Mouse (Mus musculus) embryonic facial prominence, embryonic 11.5 days (tissue): ENCODE measurements around the gene Dok4. TPM values are rescaled to one million over a fixed set of nuclear protein-coding genes. Genes with fewer than 3 reads are reported as not detected.

ENCODE experiments used
- ATAC-seq: fragments of 200-750 bp; cut with Nextera tagmentation; replicated peaks from 2 replicates; pipeline ENCODE4 v1.8.0; 2017; ENCODE audit warnings: low read depth; ENCODE audit not compliant: insufficient number of reproducible peaks, low FRiP score, low TSS enrichment
- DNase-seq: peaks from one replicate; pipeline ENCODE4 v3.0.0-alpha.2; 2015; ENCODE audit warnings: low spot score
- H3K27ac ChIP-seq: fragments of 300-500 bp; sonication (generic); replicated peaks from 2 replicates; pipeline ENCODE4 v1.5.1; 2014; ENCODE audit warnings: mild to moderate bottlenecking, low read depth, low read length, control low read depth
- H3K27me3 ChIP-seq: fragments of 300-500 bp; sonication (generic); 2 replicates; pipeline ENCODE4 v1.6.1; 2014; ENCODE audit warnings: mild to moderate bottlenecking, low read length, moderate library complexity, mixed read lengths; ENCODE audit not compliant: control insufficient read depth, insufficient read depth
- H3K36me3 ChIP-seq: fragments of 300-500 bp; sonication (generic); replicated peaks from 2 replicates; pipeline ENCODE4 v1.6.1; 2014; ENCODE audit warnings: low read depth, mild to moderate bottlenecking, low read length, moderate library complexity, mixed read lengths; ENCODE audit not compliant: control insufficient read depth, insufficient read depth
- H3K4me1 ChIP-seq: fragments of 300-500 bp; sonication (generic); 2 replicates; pipeline ENCODE4 v1.6.1; 2014; ENCODE audit warnings: low read length, mixed read lengths; ENCODE audit not compliant: control insufficient read depth, insufficient read depth
- H3K4me2 ChIP-seq: fragments of 300-500 bp; sonication (generic); 2 replicates; pipeline ENCODE4 v1.6.1; 2014; ENCODE audit warnings: low read depth, mild to moderate bottlenecking, control low read depth, low read length, moderate library complexity
- H3K4me3 ChIP-seq: fragments of 300-500 bp; sonication (generic); 2 replicates; pipeline ENCODE4 v1.5.1; 2014; ENCODE audit warnings: low read depth, low read length, control low read depth
- H3K9ac ChIP-seq: fragments of 300-500 bp; sonication (generic); replicated peaks from 2 replicates; pipeline ENCODE4 v1.6.1; 2014; ENCODE audit warnings: mild to moderate bottlenecking, control low read depth, low read length
- H3K9me3 ChIP-seq: fragments of 300-500 bp; sonication (generic); replicated peaks from 2 replicates; pipeline ENCODE4 v1.6.1; 2016; ENCODE audit warnings: mild to moderate bottlenecking, low read length, inconsistent platforms, mixed read lengths; ENCODE audit not compliant: control insufficient read depth
- WGBS: fragments of 180-500 bp; shearing (Covaris S2); extraction: QIAGEN DNeasy Blood & Tissue Kit; methylation state at CpG from one replicate; pipeline ENCODE4 v1.1.7; 2014; 5-methylcytosine and 5-hydroxymethylcytosine counted together
- polyA plus RNA-seq: library from polyadenylated mRNA; unstranded; fragments of >200 nt; fragmentation: Nextera tagmentation; extraction: Ambion mirVana; gene quantifications from 2 replicates; pipeline ENCODE4 v1.2.1, GENCODE M21; 2014

Dok4 gene
- polyA plus RNA-seq, 1 experiment from 2014 or later, result 11.9 TPM

DNA sequence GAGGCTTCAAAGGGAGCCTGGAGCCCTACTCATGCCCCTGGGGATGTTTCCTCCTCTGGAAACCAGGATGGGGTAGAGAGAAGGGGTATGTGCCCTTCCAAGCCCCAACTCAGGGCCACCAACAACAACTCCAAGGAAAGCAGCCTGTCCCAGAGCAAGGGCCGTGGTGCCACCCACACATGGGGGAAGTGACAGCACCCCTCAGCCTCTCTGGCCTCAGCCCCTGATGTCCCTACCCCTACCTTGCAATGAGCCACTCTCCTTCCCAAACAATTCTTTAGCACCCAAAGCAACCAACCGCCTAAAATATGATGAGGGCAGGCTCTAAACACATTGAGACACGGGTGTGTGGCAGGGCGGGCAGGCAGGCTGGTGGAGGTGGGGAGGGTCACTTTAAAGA, 6.1 kb downstream of the Dok4 start:
- H3K36me3 ChIP-seq, result peaks cover 2% of the 10 kb centered on the region
- DNase-seq (no peak), ATAC-seq (no peak)
- no peak overlapping the region for H3K4me3 ChIP-seq
- 15% methylated on average over 4 of the region's 4 CpGs for WGBS
- H3K9ac ChIP-seq, result no peak overlapping the region
- H3K4me1 ChIP-seq, result no peaks in the 10 kb centered on the region; the same call in none of the 2 replicates
- no peak overlapping the region for H3K4me2 ChIP-seq
- H3K27me3 ChIP-seq, result peaks cover 3% of the 10 kb centered on the region
- H3K9me3 ChIP-seq, result no peaks in the 10 kb centered on the region
- H3K27ac ChIP-seq, result no peak overlapping the region

- ATAC-seq, result no peak
- no peaks in the 10 kb centered on the region for H3K9me3 ChIP-seq
- H3K27me3 ChIP-seq, result no peaks in the 10 kb centered on the region
- peaks cover 2% of the 10 kb centered on the region for H3K36me3 ChIP-seq
- H3K9ac ChIP-seq, result 0 out of 2 replicates have a peak overlapping the region, but pooled peaks have one; percentile 6
- no peak overlapping the region for H3K4me3 ChIP-seq
- no peaks in the 10 kb centered on the region; the same call in 1 of the 2 replicates for H3K4me1 ChIP-seq
- DNase-seq, result no peak
- H3K4me2 ChIP-seq, result no peak overlapping the region
- WGBS, result 46% methylated on average over 7 of the region's 7 CpGs
- H3K27ac ChIP-seq, result no peak overlapping the region
These were observed 7.0 kb downstream of the Dok4 start for GRCm38 (mm10) chr8:94869146-94869545.

- ATAC-seq (no peak), DNase-seq (no peak)
- Histone ChIP-seq H3K9me3 (no peaks in the 10 kb centered on the region), H3K27me3 (no peaks in the 10 kb centered on the region), H3K4me2 (no peak overlapping the region), H3K27ac (no peak overlapping the region), H3K4me1 (no peaks in the 10 kb centered on the region; the same call in 1 of the 2 replicates), H3K36me3 (peaks cover 6% of the 10 kb centered on the region), H3K9ac (no peak overlapping the region), H3K4me3 (no peak overlapping the region)
- 89% methylated on average over 9 of the region's 9 CpGs for WGBS
These were observed 9.2 kb downstream of the Dok4 start for GRCm38 (mm10) chr8:94866921-94867320.

DNA sequence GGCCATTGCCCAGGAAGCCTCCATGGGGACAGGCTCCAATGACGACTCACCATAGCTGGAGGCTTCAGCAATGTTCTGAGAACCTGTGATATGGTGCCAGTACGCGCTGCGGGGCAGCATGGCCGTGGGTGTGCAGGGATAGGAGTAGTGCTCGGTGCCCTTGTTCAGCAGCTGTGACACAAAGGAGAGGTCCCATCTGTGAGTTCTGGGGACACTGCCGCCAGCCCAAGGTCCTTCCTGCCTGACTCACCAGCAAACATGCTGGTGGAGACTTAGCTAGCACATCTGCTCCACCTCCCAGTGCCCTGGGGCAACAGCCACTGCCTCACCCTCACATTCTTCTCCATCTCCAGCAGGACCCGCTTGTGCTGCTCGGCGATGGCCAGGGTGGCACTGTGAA, 10.8 kb downstream of the Dok4 start:
- Histone ChIP-seq H3K4me2 (no peak overlapping the region), H3K27me3 (no peaks in the 10 kb centered on the region), H3K9me3 (no peaks in the 10 kb centered on the region), H3K9ac (no peak overlapping the region), H3K4me1 (no peaks in the 10 kb centered on the region; the same call in 1 of the 2 replicates), H3K36me3 (peaks cover 6% of the 10 kb centered on the region), H3K27ac (no peak overlapping the region), H3K4me3 (no peak overlapping the region)
- WGBS, result 82% methylated on average over 10 of the region's 10 CpGs
- ATAC-seq (no peak), DNase-seq (no peak)

- 83% methylated on average over 10 of the region's 10 CpGs for WGBS
- no peak for DNase-seq
- no peak overlapping the region for H3K9ac ChIP-seq
- H3K27me3 ChIP-seq, result no peaks in the 10 kb centered on the region
- no peak overlapping the region for H3K4me2 ChIP-seq
- peaks cover 6% of the 10 kb centered on the region for H3K36me3 ChIP-seq
- H3K27ac ChIP-seq, result no peak overlapping the region
- no peaks in the 10 kb centered on the region for H3K4me1 ChIP-seq
- no peaks in the 10 kb centered on the region for H3K9me3 ChIP-seq
- ATAC-seq, result no peak
- H3K4me3 ChIP-seq, result no peak overlapping the region
These were observed 12.0 kb downstream of the Dok4 start for GRCm38 (mm10) chr8:94863897-94864673.

DNA sequence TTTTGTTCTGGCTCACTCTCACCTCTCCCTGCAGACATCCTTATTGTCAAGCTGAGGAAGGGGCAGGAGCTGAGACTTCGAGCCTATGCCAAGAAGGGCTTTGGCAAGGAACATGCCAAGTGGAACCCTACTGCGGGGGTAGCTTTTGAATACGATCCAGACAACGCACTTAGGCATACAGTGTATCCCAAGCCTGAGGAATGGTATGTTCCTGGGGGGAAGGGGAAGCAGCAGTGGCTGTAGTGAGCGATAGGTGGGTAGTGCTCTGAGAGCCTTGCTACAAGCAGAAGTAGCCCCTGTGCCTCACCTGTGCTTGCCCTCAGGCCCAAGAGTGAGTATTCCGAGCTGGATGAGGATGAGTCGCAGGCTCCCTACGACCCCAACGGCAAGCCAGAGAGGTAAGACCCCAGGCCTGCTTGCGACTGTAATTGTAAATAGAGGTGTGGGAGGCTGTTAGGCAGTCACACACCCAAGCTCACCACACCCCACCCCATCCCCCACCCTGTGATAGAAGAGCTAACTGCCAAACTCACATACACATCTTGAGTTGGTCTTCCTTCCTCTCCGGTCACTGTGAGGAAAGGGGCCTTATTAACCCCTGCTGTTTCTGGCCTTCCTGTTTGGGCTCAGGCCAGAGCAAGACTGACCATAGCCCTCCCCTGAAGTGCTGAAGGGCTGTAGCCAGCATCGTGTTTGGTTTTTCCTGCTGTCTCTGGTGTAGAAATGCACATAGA, 13.5 kb downstream of the Dok4 start:
- Histone ChIP-seq H3K9me3 (no peaks in the 10 kb centered on the region), H3K4me2 (no peak overlapping the region), H3K36me3 (peaks cover 6% of the 10 kb centered on the region), H3K9ac (no peak overlapping the region), H3K27me3 (no peaks in the 10 kb centered on the region), H3K27ac (no peak overlapping the region), H3K4me1 (no peaks in the 10 kb centered on the region), H3K4me3 (no peak overlapping the region)
- ATAC-seq (no peak), DNase-seq (no peak)
- WGBS, result 89% methylated on average over 12 of the region's 12 CpGs

DNA sequence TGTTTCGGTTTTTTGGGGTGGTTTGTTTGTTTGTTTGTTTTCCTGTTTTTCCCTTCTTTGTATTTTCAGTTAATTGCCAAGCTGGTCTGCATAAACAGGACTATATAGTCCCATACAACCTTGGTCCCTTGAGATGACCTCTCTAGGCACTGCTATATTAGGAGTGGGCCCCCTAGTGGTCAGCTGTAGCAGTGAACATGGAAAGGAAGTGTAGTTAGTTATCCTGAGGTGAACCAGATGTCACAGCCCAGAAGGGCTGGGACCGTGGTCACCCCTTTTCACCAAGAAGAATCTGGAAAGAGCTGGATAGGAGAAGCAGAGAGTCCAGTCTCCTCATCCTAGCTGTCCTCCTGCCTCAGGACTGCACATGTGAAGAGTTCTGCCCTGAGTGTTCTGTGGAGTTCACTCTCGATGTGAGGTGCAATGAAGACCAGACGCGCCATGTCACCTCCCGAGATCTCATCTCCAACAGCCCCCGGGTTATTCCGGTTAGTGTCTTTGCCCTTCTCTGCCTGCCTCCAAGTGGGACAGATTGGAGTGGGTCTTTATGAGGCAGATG, 14.7 kb downstream of the Dok4 start:
- Histone ChIP-seq H3K4me1 (no peaks in the 10 kb centered on the region), H3K9me3 (no peaks in the 10 kb centered on the region), H3K9ac (no peak overlapping the region), H3K27me3 (no peaks in the 10 kb centered on the region), H3K4me3 (no peak overlapping the region), H3K4me2 (no peak overlapping the region), H3K36me3 (peaks cover 6% of the 10 kb centered on the region), H3K27ac (no peak overlapping the region)
- DNase-seq (peak; percentile 78), ATAC-seq (no peak)
- WGBS, result 74% methylated on average over 8 of the region's 8 CpGs
